Comparison of ENCODE assay signal across 17 mouse cellular contexts in the genomic region with DNA sequence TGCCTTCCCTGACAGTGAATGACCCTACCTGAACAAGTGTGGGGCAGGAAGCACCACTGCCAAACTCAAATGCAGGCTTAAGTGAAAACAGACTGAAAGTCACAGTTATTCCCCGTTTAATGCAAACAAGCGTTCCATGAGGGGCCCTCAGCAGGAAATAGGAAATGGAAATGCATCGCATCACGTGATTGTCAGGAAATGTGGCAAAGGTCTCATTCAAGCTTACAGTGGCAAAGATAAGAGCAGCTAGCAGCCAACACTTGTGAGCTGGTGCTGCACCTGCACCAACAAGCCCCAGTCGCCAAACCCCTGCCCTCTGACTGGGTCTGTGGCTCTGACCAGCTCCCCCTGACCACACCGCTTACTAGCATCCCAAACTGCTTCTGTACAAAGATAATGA.
DNase-seq lines count a peak whose midpoint lies in the region; ATAC-seq and TF ChIP-seq lines count a peak whose summit lies in the region.
"Had no signal": no experiment of that assay in that cellular context is flagged by ENCODE, and none has a peak within 500 bp of the region (broad histone marks: within the 10 kb centered on the region; RNA-seq: fewer than 3 reads in every experiment).

No protein-coding gene starts in this region.

- 0 out of 2 replicates have a peak overlapping the region, but pooled peaks have one; percentile 32 for H3K4me2 ChIP-seq in intestine, postnatal 0 days (replicated peaks; ENCODE audit: low read depth)
- no peak overlapping the region for H3K4me2 ChIP-seq in intestine, embryonic 16.5 days (ENCODE audit: low read depth, low read length)
- H3K4me2 ChIP-seq in midbrain, embryonic 11.5 days, result no peak overlapping the region
- H3K4me2 ChIP-seq: neural tube, embryonic 13.5 days; stomach, embryonic 15.5 days had no signal

- peaks cover 39% of the 10 kb centered on the region for H3K36me3 ChIP-seq in intestine, postnatal 0 days (ENCODE audit: control insufficient read depth, insufficient read depth)
- H3K36me3 ChIP-seq in intestine, embryonic 16.5 days (ENCODE audit: control insufficient read depth, insufficient read depth, low read length), result 0 out of 2 replicates have a peak, but pooled peaks cover 4% of the 10 kb centered on the region
- 0 out of 2 replicates have a peak, but pooled peaks cover 4% of the 10 kb centered on the region for H3K36me3 ChIP-seq in midbrain, embryonic 11.5 days (ENCODE audit: control insufficient read depth, insufficient read depth, low read length)

- H3K27me3 ChIP-seq in intestine, postnatal 0 days (replicated peaks; ENCODE audit: control insufficient read depth, insufficient read depth, low read length), result no peaks in the 10 kb centered on the region
- H3K27me3 ChIP-seq in intestine, embryonic 16.5 days (replicated peaks; ENCODE audit: control insufficient read depth, insufficient read depth, low read length), result no peaks in the 10 kb centered on the region
- H3K27me3 ChIP-seq in midbrain, embryonic 11.5 days (ENCODE audit: control insufficient read depth, insufficient read depth, low read length), result no peaks in the 10 kb centered on the region
- H3K27me3 ChIP-seq: neural tube, embryonic 13.5 days; stomach, embryonic 15.5 days had no signal

- no peak for TF ChIP-seq CTCF in gastrocnemius, adult 2 months (IDR thresholded peaks at IDR 0.05)
- no peak for TF ChIP-seq CTCF in intestine, postnatal 0 days (IDR thresholded peaks at IDR 0.05; ENCODE audit: low read depth)

- 58% methylated on average over 6 of the region's 6 CpGs for WGBS in intestine, postnatal 0 days
- WGBS in intestine, embryonic 16.5 days, result 76% methylated on average over 6 of the region's 6 CpGs
- WGBS in midbrain, embryonic 11.5 days, result 87% methylated on average over 6 of the region's 6 CpGs

- no peaks in the 10 kb centered on the region for H3K9me3 ChIP-seq in intestine, postnatal 0 days (ENCODE audit: control insufficient read depth)
- no peaks in the 10 kb centered on the region for H3K9me3 ChIP-seq in intestine, embryonic 16.5 days (ENCODE audit: control insufficient read depth, low read length)
- no peaks in the 10 kb centered on the region for H3K9me3 ChIP-seq in midbrain, embryonic 11.5 days (ENCODE audit: control insufficient read depth, low read length)
- H3K9me3 ChIP-seq: limb, embryonic 10.5 days; neural tube, embryonic 13.5 days; stomach, embryonic 15.5 days had no signal

- H3K27ac ChIP-seq in gastrocnemius, adult 2 months, result peak overlapping the region; percentile 1; the same call in 1 of the 2 replicates
- no peak overlapping the region; the same call in 1 of the 2 replicates for H3K27ac ChIP-seq in intestine, postnatal 0 days (ENCODE audit: low read depth, low read length)
- no peak overlapping the region for H3K27ac ChIP-seq in intestine, embryonic 16.5 days (ENCODE audit: low read length)
- no peak overlapping the region for H3K27ac ChIP-seq in midbrain, embryonic 11.5 days (ENCODE audit: low read depth, low read length)
- H3K27ac ChIP-seq: limb, embryonic 10.5 days; neural tube, embryonic 13.5 days; stomach, embryonic 15.5 days had no signal

- intact Hi-C loops in gastrocnemius, adult 2 months (cut with DNase I), result no loop called here

- DNase-seq in gastrocnemius, adult 2 months, result no peak
- no peak for DNase-seq in gastrocnemius, postnatal 25 days
- DNase-seq in CD4-positive helper T cell, adult 2 months (ENCODE audit: low read depth, low spot score), result peak; percentile 42
- DNase-seq in naive thymus-derived CD4-positive, alpha-beta T cell, adult 2 months (ENCODE audit: low read depth), result peak; percentile 34
- no peak for DNase-seq in midbrain, embryonic 11.5 days (ENCODE audit: low spot score, missing footprints)
- DNase-seq in right cerebral cortex, postnatal 10 days (ENCODE audit: low spot score in 2 of 2), result no peak
- DNase-seq: adrenal gland, postnatal 36 days; cerebellum, postnatal 25 days; kidney, adult 11 months; layer of hippocampus, postnatal 36 days had no signal

- H3K4me1 ChIP-seq in intestine, postnatal 0 days (replicated peaks; ENCODE audit: control insufficient read depth, insufficient read depth, low read length), result no peaks in the 10 kb centered on the region
- H3K4me1 ChIP-seq in intestine, embryonic 16.5 days (ENCODE audit: control insufficient read depth, insufficient read depth, low read length), result no peaks in the 10 kb centered on the region
- no peaks in the 10 kb centered on the region for H3K4me1 ChIP-seq in midbrain, embryonic 11.5 days (ENCODE audit: control insufficient read depth, insufficient read depth, low read length)
- H3K4me1 ChIP-seq: limb, embryonic 10.5 days; stomach, embryonic 15.5 days had no signal

- H3K9ac ChIP-seq in intestine, postnatal 0 days (ENCODE audit: low read depth, low read length), result no peak overlapping the region
- H3K9ac ChIP-seq in intestine, embryonic 16.5 days (ENCODE audit: low read depth, low read length), result no peak overlapping the region
- H3K9ac ChIP-seq in midbrain, embryonic 11.5 days (ENCODE audit: low read length), result no peak overlapping the region
- H3K9ac ChIP-seq: neural tube, embryonic 13.5 days; stomach, embryonic 15.5 days had no signal

- H3K4me3 ChIP-seq in gastrocnemius, adult 2 months, result no peak overlapping the region
- H3K4me3 ChIP-seq in intestine, postnatal 0 days (ENCODE audit: low read depth, low read length), result no peak overlapping the region
- H3K4me3 ChIP-seq in intestine, embryonic 16.5 days (ENCODE audit: low read length), result no peak overlapping the region
- H3K4me3 ChIP-seq in midbrain, embryonic 11.5 days (ENCODE audit: low read depth, low read length), result no peak overlapping the region
- H3K4me3 ChIP-seq: limb, embryonic 10.5 days; neural tube, embryonic 13.5 days; stomach, embryonic 15.5 days had no signal

- no peak for ATAC-seq in intestine, postnatal 0 days
- ATAC-seq in intestine, embryonic 16.5 days, result no peak
- no peak for ATAC-seq in midbrain, embryonic 11.5 days (ENCODE audit: low FRiP score)
- ATAC-seq: forebrain, embryonic 14.5 days; midbrain, embryonic 16.5 days had no signal

Comparison
In these comparisons a context has a peak if more than half of its experiments do, and no peak if none do; other contexts are left out.
1. DNase-seq: peak in CD4-positive helper T cell, adult 2 months (single experiment) and naive thymus-derived CD4-positive, alpha-beta T cell, adult 2 months (single experiment); none in gastrocnemius, adult 2 months (single experiment), gastrocnemius, postnatal 25 days (single experiment), midbrain, embryonic 11.5 days (single experiment) and right cerebral cortex, postnatal 10 days (0 of 2).